16 mouse cellular contexts compared by ENCODE assay signal in the genomic region with DNA sequence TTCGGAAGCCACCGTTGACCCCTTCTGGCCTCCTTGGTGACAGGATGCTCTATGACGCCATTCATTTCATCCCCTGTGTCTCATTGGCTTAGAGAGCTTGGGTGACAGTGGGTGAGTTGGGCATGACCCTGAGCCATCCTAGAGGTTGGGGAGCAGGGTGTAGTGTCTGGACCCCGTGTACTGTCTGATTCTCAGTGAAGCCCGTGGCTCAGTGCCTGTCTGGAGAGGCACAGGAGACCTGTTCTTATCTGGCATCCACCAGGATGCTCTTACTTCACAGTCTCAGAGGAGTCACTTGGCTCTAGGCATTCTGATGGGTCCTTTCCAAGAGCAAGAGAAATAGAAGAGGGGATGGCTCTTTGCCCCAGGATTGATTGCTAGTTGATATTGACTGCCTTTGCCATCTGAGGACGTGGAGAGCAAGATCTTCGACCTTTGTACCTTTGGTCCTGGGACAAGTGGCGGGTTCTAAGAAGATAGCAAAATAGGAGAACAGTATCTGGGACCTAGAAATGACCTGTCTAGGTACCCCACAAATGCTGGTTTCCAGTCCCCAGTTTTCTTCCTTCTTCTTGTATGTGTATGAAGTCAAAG.
A peak's percentile ranks its signal among the peaks of the same experiment; 100 is the strongest.
DNase-seq lines count a peak whose midpoint lies in the region; ATAC-seq and TF ChIP-seq lines count a peak whose summit lies in the region.
"Had no signal": no experiment of that assay in that cellular context is flagged by ENCODE, and none has a peak within 500 bp of the region (broad histone marks: within the 10 kb centered on the region; RNA-seq: fewer than 3 reads in every experiment).

No protein-coding gene starts in this region.

- no peaks in the 10 kb centered on the region for H3K9me3 ChIP-seq in hindbrain, embryonic 13.5 days
- H3K9me3 ChIP-seq in hindbrain, embryonic 11.5 days (ENCODE audit: control insufficient read depth, low read length), result no peaks in the 10 kb centered on the region
- H3K9me3 ChIP-seq in forebrain, embryonic 16.5 days (ENCODE audit: control insufficient read depth, low read length), result no peaks in the 10 kb centered on the region
- H3K9me3 ChIP-seq in midbrain, embryonic 15.5 days, result no peaks in the 10 kb centered on the region
- H3K9me3 ChIP-seq: embryonic facial prominence, embryonic 12.5 days; G1E; heart, embryonic 10.5 days had no signal

- H3K4me3 ChIP-seq in hindbrain, embryonic 13.5 days, result peak overlapping the region; percentile 52; the same call in 1 of the 2 replicates
- no peak overlapping the region for H3K4me3 ChIP-seq in hindbrain, embryonic 11.5 days (ENCODE audit: low read depth, low read length)
- H3K4me3 ChIP-seq in cortical plate, adult 2 months (ENCODE audit: insufficient read depth, low read length), result peak overlapping the region; percentile 68; the same call in 1 of the 2 replicates
- peak overlapping the region; percentile 61 for H3K4me3 ChIP-seq in forebrain, embryonic 16.5 days (replicated peaks; ENCODE audit: low read length)
- no peak overlapping the region for H3K4me3 ChIP-seq in midbrain, embryonic 15.5 days
- H3K4me3 ChIP-seq: embryonic facial prominence, embryonic 12.5 days; heart, embryonic 10.5 days; megakaryocyte, embryonic 14.5 days had no signal

- no peak for TF ChIP-seq POLR2A in cortical plate, adult 2 months (IDR thresholded peaks at IDR 0.05; ENCODE audit: extremely low read depth, insufficient read depth, low read length)

- H3K36me3 ChIP-seq in hindbrain, embryonic 13.5 days, result 0 out of 2 replicates have a peak, but pooled peaks cover 2% of the 10 kb centered on the region
- no peaks in the 10 kb centered on the region for H3K36me3 ChIP-seq in hindbrain, embryonic 11.5 days (ENCODE audit: control insufficient read depth, insufficient read depth, low read length)
- no peaks in the 10 kb centered on the region; the same call in 1 of the 2 replicates for H3K36me3 ChIP-seq in forebrain, embryonic 16.5 days (ENCODE audit: control insufficient read depth, insufficient read depth)
- H3K36me3 ChIP-seq in midbrain, embryonic 15.5 days (replicated peaks), result no peaks in the 10 kb centered on the region
- H3K36me3 ChIP-seq: embryonic facial prominence, embryonic 12.5 days; heart, embryonic 10.5 days had no signal

- peaks cover 46% of the 10 kb centered on the region for H3K4me1 ChIP-seq in hindbrain, embryonic 13.5 days (replicated peaks)
- H3K4me1 ChIP-seq in hindbrain, embryonic 11.5 days (replicated peaks; ENCODE audit: control insufficient read depth, insufficient read depth, low read length), result 0 out of 2 replicates have a peak, but pooled peaks cover 2% of the 10 kb centered on the region
- H3K4me1 ChIP-seq in cortical plate, adult 2 months (ENCODE audit: control insufficient read depth, insufficient read depth, low read length), result peaks cover 12% of the 10 kb centered on the region
- H3K4me1 ChIP-seq in forebrain, embryonic 16.5 days (replicated peaks; ENCODE audit: control insufficient read depth, insufficient read depth, low read length), result peaks cover 46% of the 10 kb centered on the region
- H3K4me1 ChIP-seq in midbrain, embryonic 15.5 days, result peaks cover 27% of the 10 kb centered on the region
- H3K4me1 ChIP-seq: megakaryocyte, embryonic 14.5 days had no signal

- peak overlapping the region; percentile 71 for H3K4me2 ChIP-seq in hindbrain, embryonic 13.5 days
- H3K4me2 ChIP-seq in hindbrain, embryonic 11.5 days (replicated peaks; ENCODE audit: low read depth, low read length), result no peak overlapping the region
- H3K4me2 ChIP-seq in forebrain, embryonic 16.5 days (ENCODE audit: low read length), result peak overlapping the region; percentile 73
- peak overlapping the region; percentile 58 for H3K4me2 ChIP-seq in midbrain, embryonic 15.5 days
- H3K4me2 ChIP-seq: embryonic facial prominence, embryonic 12.5 days had no signal

- no peak overlapping the region for H3K27ac ChIP-seq in hindbrain, embryonic 13.5 days
- H3K27ac ChIP-seq in hindbrain, embryonic 11.5 days (ENCODE audit: low read depth, low read length), result no peak overlapping the region
- no peak overlapping the region for H3K27ac ChIP-seq in cortical plate, adult 2 months (ENCODE audit: insufficient read depth, low read length)
- no peak overlapping the region for H3K27ac ChIP-seq in forebrain, embryonic 16.5 days (ENCODE audit: low read length)
- no peak overlapping the region for H3K27ac ChIP-seq in midbrain, embryonic 15.5 days
- H3K27ac ChIP-seq: embryonic facial prominence, embryonic 12.5 days; heart, embryonic 10.5 days; liver, embryonic 14.5 days had no signal

- DNase-seq in hindbrain, embryonic 11.5 days (ENCODE audit: low spot score), result no peak
- no peak for DNase-seq in thymus, postnatal 14 days
- DNase-seq in cerebellum, adult 11-12 months, result no peak
- DNase-seq: adrenal gland, adult 8-10 months; kidney, adult 2 months; lung, postnatal 10 days; thymus, adult 2 months had no signal

- 0 out of 2 replicates have a peak overlapping the region, but pooled peaks have one; percentile 77 for H3K9ac ChIP-seq in hindbrain, embryonic 13.5 days
- no peak overlapping the region for H3K9ac ChIP-seq in hindbrain, embryonic 11.5 days (ENCODE audit: low read depth, low read length)
- H3K9ac ChIP-seq in forebrain, embryonic 16.5 days (replicated peaks; ENCODE audit: low read depth, low read length), result no peak overlapping the region
- no peak overlapping the region for H3K9ac ChIP-seq in midbrain, embryonic 15.5 days
- H3K9ac ChIP-seq: embryonic facial prominence, embryonic 12.5 days; liver, embryonic 14.5 days had no signal

- H3K27me3 ChIP-seq in hindbrain, embryonic 13.5 days, result no peaks in the 10 kb centered on the region
- no peaks in the 10 kb centered on the region for H3K27me3 ChIP-seq in hindbrain, embryonic 11.5 days (ENCODE audit: control insufficient read depth, insufficient read depth, low read length)
- H3K27me3 ChIP-seq in forebrain, embryonic 16.5 days (replicated peaks; ENCODE audit: control insufficient read depth, insufficient read depth, low read length), result no peaks in the 10 kb centered on the region
- no peaks in the 10 kb centered on the region for H3K27me3 ChIP-seq in midbrain, embryonic 15.5 days (replicated peaks)
- H3K27me3 ChIP-seq: embryonic facial prominence, embryonic 12.5 days had no signal

- no peak for ATAC-seq in hindbrain, embryonic 13.5 days (ENCODE audit: low FRiP score)
- ATAC-seq in hindbrain, embryonic 11.5 days (ENCODE audit: low FRiP score), result no peak
- no peak for ATAC-seq in forebrain, embryonic 16.5 days
- no peak for ATAC-seq in midbrain, embryonic 15.5 days (replicated peaks)

- 94% methylated on average over 8 of the region's 8 CpGs for WGBS in hindbrain, embryonic 13.5 days
- WGBS in hindbrain, embryonic 11.5 days, result 92% methylated on average over 8 of the region's 8 CpGs
- 94% methylated on average over 8 of the region's 8 CpGs for WGBS in forebrain, embryonic 16.5 days
- 95% methylated on average over 8 of the region's 8 CpGs for WGBS in midbrain, embryonic 15.5 days

- no peak for TF ChIP-seq CTCF in cortical plate, adult 2 months (IDR thresholded peaks at IDR 0.05; ENCODE audit: extremely low read depth, insufficient read depth, low read length)

Comparison
In these comparisons a context has a peak if more than half of its experiments do, and no peak if none do; other contexts are left out.
1. H3K4me3 ChIP-seq: peak in hindbrain, embryonic 13.5 days (single experiment), cortical plate, adult 2 months (single experiment) and forebrain, embryonic 16.5 days (single experiment); none in hindbrain, embryonic 11.5 days (single experiment) and midbrain, embryonic 15.5 days (single experiment).